12 mouse cellular contexts compared by ENCODE assay signal in genomic region chr8:31315359-31315705, GRCm38 (mm10).
A peak's percentile ranks its signal among the peaks of the same experiment; 100 is the strongest.
DNase-seq lines count a peak whose midpoint lies in the region; ATAC-seq and TF ChIP-seq lines count a peak whose summit lies in the region.
"Had no signal": no experiment of that assay in that cellular context is flagged by ENCODE, and none has a peak within 500 bp of the region (broad histone marks: within the 10 kb centered on the region; RNA-seq: fewer than 3 reads in every experiment).

No protein-coding gene starts in this region.

- ATAC-seq in heart, embryonic 12.5 days (ENCODE audit: insufficient number of reproducible peaks, low FRiP score) = no peak
- no peak for ATAC-seq in midbrain, embryonic 11.5 days (ENCODE audit: low FRiP score)
- peak; percentile 47; the same call in 1 of the 2 replicates for ATAC-seq in heart, postnatal 0 days (ENCODE audit: insufficient read depth, low read depth)
- ATAC-seq in midbrain, embryonic 13.5 days = peak; percentile 84
- no peak for ATAC-seq in monocyte, adult 5-6 weeks (replicated peaks; ENCODE audit: insufficient number of reproducible peaks, low FRiP score, low TSS enrichment, poor library complexity, severe bottlenecking)

- no peaks in the 10 kb centered on the region; the same call in 1 of the 2 replicates for H3K9me3 ChIP-seq in heart, embryonic 12.5 days (replicated peaks)
- H3K9me3 ChIP-seq in midbrain, embryonic 11.5 days (ENCODE audit: control insufficient read depth, low read length) = no peaks in the 10 kb centered on the region
- 0 out of 2 replicates have a peak, but pooled peaks cover 5% of the 10 kb centered on the region for H3K9me3 ChIP-seq in midbrain, embryonic 10.5 days (replicated peaks)
- 0 out of 2 replicates have a peak, but pooled peaks cover 2% of the 10 kb centered on the region for H3K9me3 ChIP-seq in heart, postnatal 0 days (replicated peaks; ENCODE audit: control insufficient read depth, low read length)
- H3K9me3 ChIP-seq in midbrain, embryonic 13.5 days = 0 out of 2 replicates have a peak, but pooled peaks cover 4% of the 10 kb centered on the region
- H3K9me3 ChIP-seq: limb, embryonic 15.5 days had no signal

- no peak overlapping the region for H3K27ac ChIP-seq in heart, embryonic 12.5 days (ENCODE audit: poor library complexity, severe bottlenecking)
- no peak overlapping the region for H3K27ac ChIP-seq in midbrain, embryonic 11.5 days (ENCODE audit: low read depth, low read length)
- no peak overlapping the region; the same call in 1 of the 2 replicates for H3K27ac ChIP-seq in midbrain, embryonic 10.5 days (replicated peaks)
- H3K27ac ChIP-seq in heart, postnatal 0 days (ENCODE audit: low read depth) = no peak overlapping the region
- H3K27ac ChIP-seq in midbrain, embryonic 13.5 days = no peak overlapping the region
- H3K27ac ChIP-seq: limb, embryonic 15.5 days had no signal

- no peak overlapping the region for H3K9ac ChIP-seq in heart, embryonic 12.5 days
- no peak overlapping the region for H3K9ac ChIP-seq in midbrain, embryonic 11.5 days (ENCODE audit: low read length)
- H3K9ac ChIP-seq in heart, postnatal 0 days (replicated peaks; ENCODE audit: low read depth, low read length) = no peak overlapping the region
- no peak overlapping the region for H3K9ac ChIP-seq in midbrain, embryonic 13.5 days (replicated peaks)
- H3K9ac ChIP-seq: limb, embryonic 15.5 days had no signal

- H3K27me3 ChIP-seq in heart, embryonic 12.5 days (replicated peaks) = no peaks in the 10 kb centered on the region
- H3K27me3 ChIP-seq in midbrain, embryonic 11.5 days (ENCODE audit: control insufficient read depth, insufficient read depth, low read length) = no peaks in the 10 kb centered on the region
- H3K27me3 ChIP-seq in midbrain, embryonic 10.5 days (ENCODE audit: low read depth, poor library complexity, severe bottlenecking) = no peaks in the 10 kb centered on the region
- H3K27me3 ChIP-seq in heart, postnatal 0 days (ENCODE audit: control insufficient read depth, insufficient read depth, low read length) = no peaks in the 10 kb centered on the region
- no peaks in the 10 kb centered on the region for H3K27me3 ChIP-seq in midbrain, embryonic 13.5 days
- H3K27me3 ChIP-seq: limb, embryonic 15.5 days had no signal

- no peak overlapping the region for H3K4me3 ChIP-seq in heart, embryonic 12.5 days
- no peak overlapping the region for H3K4me3 ChIP-seq in midbrain, embryonic 11.5 days (ENCODE audit: low read depth, low read length)
- no peak overlapping the region for H3K4me3 ChIP-seq in midbrain, embryonic 10.5 days
- H3K4me3 ChIP-seq in heart, postnatal 0 days (ENCODE audit: low read depth, low read length) = no peak overlapping the region
- no peak overlapping the region for H3K4me3 ChIP-seq in midbrain, embryonic 13.5 days (replicated peaks)
- H3K4me3 ChIP-seq: limb, embryonic 15.5 days had no signal

- peaks cover 15% of the 10 kb centered on the region for H3K4me1 ChIP-seq in heart, embryonic 12.5 days (replicated peaks)
- peaks cover 3% of the 10 kb centered on the region; the same call in 1 of the 2 replicates for H3K4me1 ChIP-seq in midbrain, embryonic 11.5 days (ENCODE audit: control insufficient read depth, insufficient read depth, low read length)
- peaks cover 11% of the 10 kb centered on the region for H3K4me1 ChIP-seq in midbrain, embryonic 10.5 days
- peaks cover 9% of the 10 kb centered on the region; the same call in 1 of the 2 replicates for H3K4me1 ChIP-seq in heart, postnatal 0 days (ENCODE audit: control insufficient read depth, insufficient read depth)
- H3K4me1 ChIP-seq in midbrain, embryonic 13.5 days (replicated peaks) = peaks cover 10% of the 10 kb centered on the region; the same call in 1 of the 2 replicates
- H3K4me1 ChIP-seq: limb, embryonic 15.5 days had no signal

- H3K4me2 ChIP-seq in heart, embryonic 12.5 days = peak overlapping the region; percentile 51
- no peak overlapping the region for H3K4me2 ChIP-seq in midbrain, embryonic 11.5 days
- H3K4me2 ChIP-seq in heart, postnatal 0 days (ENCODE audit: low read depth, low read length) = peak overlapping the region; percentile 36
- H3K4me2 ChIP-seq in midbrain, embryonic 13.5 days (replicated peaks) = 0 out of 2 replicates have a peak overlapping the region, but pooled peaks have one; percentile 4
- H3K4me2 ChIP-seq: limb, embryonic 15.5 days had no signal

- 30% methylated on average over 8 of the region's 8 CpGs for WGBS in heart, embryonic 12.5 days
- WGBS in midbrain, embryonic 11.5 days = 50% methylated on average over 8 of the region's 8 CpGs
- 70% methylated on average over 8 of the region's 8 CpGs for WGBS in midbrain, embryonic 10.5 days
- 12% methylated on average over 8 of the region's 8 CpGs for WGBS in heart, postnatal 0 days
- WGBS in midbrain, embryonic 13.5 days = 38% methylated on average over 8 of the region's 8 CpGs

- no peak for DNase-seq in heart, adult 18-20 months
- peak; percentile 86 for DNase-seq in midbrain, embryonic 11.5 days (ENCODE audit: low spot score, missing footprints)
- DNase-seq in midbrain, embryonic 10.5 days (ENCODE audit: low spot score) = no peak
- DNase-seq in heart, postnatal 0 days (ENCODE audit: low spot score) = no peak
- DNase-seq: cerebellum, postnatal 36 days; layer of hippocampus, postnatal 36 days; lung, postnatal 14 days; right cerebral cortex, postnatal 25 days had no signal

- no peak for TF ChIP-seq EP300 in heart, postnatal 0 days (IDR thresholded peaks at IDR 0.05; ENCODE audit: low read depth)

- TF ChIP-seq CTCF in heart, postnatal 0 days (IDR thresholded peaks at IDR 0.05; ENCODE audit: low read depth) = no peak

- H3K36me3 ChIP-seq in heart, embryonic 12.5 days = no peaks in the 10 kb centered on the region
- no peaks in the 10 kb centered on the region for H3K36me3 ChIP-seq in midbrain, embryonic 11.5 days (ENCODE audit: control insufficient read depth, insufficient read depth, low read length)
- no peaks in the 10 kb centered on the region for H3K36me3 ChIP-seq in midbrain, embryonic 10.5 days
- no peaks in the 10 kb centered on the region for H3K36me3 ChIP-seq in heart, postnatal 0 days (replicated peaks; ENCODE audit: control insufficient read depth, insufficient read depth, low read length)
- no peaks in the 10 kb centered on the region for H3K36me3 ChIP-seq in midbrain, embryonic 13.5 days
- H3K36me3 ChIP-seq: limb, embryonic 15.5 days had no signal

Comparison
In these comparisons a context has a peak if more than half of its experiments do, and no peak if none do; other contexts are left out.
1. ATAC-seq: peak in heart, postnatal 0 days (single experiment) and midbrain, embryonic 13.5 days (single experiment); none in heart, embryonic 12.5 days (single experiment), midbrain, embryonic 11.5 days (single experiment) and monocyte, adult 5-6 weeks (single experiment).